Mouse (Mus musculus): ENCODE measurements around the gene 2310034G01Rik. TPM values are rescaled to one million over a fixed set of nuclear protein-coding genes. Genes with fewer than 3 reads are reported as not detected.
A peak's percentile ranks its signal among the peaks of the same experiment; 100 is the strongest.

Gene 2310034G01Rik
- polyA plus RNA-seq, 1 experiment from 2014 or later: 1.5 TPM

DNA sequence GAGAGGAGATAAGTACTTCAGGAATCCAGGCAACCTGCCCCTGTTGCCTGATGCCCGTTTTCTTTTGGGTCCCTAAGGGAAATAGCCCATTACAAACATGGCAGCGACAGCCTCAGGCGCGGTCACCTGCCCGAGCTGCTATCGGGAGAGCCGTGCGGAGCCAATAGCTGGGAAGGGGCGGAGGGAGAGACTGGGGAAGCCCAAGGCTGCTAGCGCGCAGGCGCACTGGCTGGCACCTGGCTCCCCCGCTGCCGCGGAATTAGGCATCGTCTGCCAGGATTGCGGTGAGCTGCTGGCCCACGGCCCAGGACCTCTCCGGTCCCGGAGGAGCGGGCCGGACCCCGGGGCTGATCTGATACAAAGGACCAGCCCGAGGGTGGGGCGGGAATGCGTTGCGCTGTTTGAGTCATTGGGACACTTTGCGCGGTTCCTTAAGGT, 6.6 kb upstream of the 2310034G01Rik start:
- Histone ChIP-seq H3K4me2 (peak overlapping the region; percentile 79), H3K36me3 (no peaks in the 10 kb centered on the region), H3K4me3 (peak overlapping the region; percentile 49), H3K9me3 (no peaks in the 10 kb centered on the region), H3K9ac (peak overlapping the region; percentile 65), H3K27me3 (peaks cover 35% of the 10 kb centered on the region), H3K4me1 (peaks cover 5% of the 10 kb centered on the region), H3K27ac (no peak overlapping the region)
- WGBS: under 1% methylated on average over 29 of the region's 29 CpGs
- ATAC-seq (ENCODE audit: insufficient number of reproducible peaks, insufficient read depth, low FRiP score, low TSS enrichment, low read depth): peak; percentile 69

DNA sequence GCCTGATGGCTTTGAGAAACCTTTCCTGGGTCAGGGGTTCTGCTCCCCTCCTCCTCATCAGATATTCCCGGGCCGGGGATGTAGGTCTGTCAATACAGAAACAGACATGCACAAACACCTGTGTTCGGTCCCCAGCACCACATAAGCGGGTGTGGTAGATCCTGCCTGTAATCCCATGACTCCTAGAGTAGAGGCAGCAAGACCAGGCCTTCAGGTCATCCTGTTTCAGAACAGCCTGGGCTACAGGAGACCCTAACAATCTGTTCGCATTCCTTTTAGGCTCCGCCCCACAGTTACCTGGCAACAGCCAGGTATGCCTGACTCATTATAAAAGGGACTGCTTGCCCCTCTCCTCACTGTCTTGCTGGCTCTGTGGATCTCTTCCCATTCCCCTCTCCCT, 552 bp downstream of the 2310034G01Rik start:
- peak overlapping the region; percentile 76 for H3K4me2 ChIP-seq
- WGBS: 21% methylated on average over 6 of the region's 6 CpGs
- no peaks in the 10 kb centered on the region for H3K36me3 ChIP-seq
- no peak for ATAC-seq (ENCODE audit: insufficient number of reproducible peaks, insufficient read depth, low FRiP score, low TSS enrichment, low read depth)
- H3K27me3 ChIP-seq: peaks cover 21% of the 10 kb centered on the region
- H3K27ac ChIP-seq: no peak overlapping the region
- peaks cover 15% of the 10 kb centered on the region for H3K4me1 ChIP-seq
- H3K4me3 ChIP-seq: peak overlapping the region; percentile 69
- H3K9ac ChIP-seq: peak overlapping the region; percentile 86
- H3K9me3 ChIP-seq: no peaks in the 10 kb centered on the region

DNA sequence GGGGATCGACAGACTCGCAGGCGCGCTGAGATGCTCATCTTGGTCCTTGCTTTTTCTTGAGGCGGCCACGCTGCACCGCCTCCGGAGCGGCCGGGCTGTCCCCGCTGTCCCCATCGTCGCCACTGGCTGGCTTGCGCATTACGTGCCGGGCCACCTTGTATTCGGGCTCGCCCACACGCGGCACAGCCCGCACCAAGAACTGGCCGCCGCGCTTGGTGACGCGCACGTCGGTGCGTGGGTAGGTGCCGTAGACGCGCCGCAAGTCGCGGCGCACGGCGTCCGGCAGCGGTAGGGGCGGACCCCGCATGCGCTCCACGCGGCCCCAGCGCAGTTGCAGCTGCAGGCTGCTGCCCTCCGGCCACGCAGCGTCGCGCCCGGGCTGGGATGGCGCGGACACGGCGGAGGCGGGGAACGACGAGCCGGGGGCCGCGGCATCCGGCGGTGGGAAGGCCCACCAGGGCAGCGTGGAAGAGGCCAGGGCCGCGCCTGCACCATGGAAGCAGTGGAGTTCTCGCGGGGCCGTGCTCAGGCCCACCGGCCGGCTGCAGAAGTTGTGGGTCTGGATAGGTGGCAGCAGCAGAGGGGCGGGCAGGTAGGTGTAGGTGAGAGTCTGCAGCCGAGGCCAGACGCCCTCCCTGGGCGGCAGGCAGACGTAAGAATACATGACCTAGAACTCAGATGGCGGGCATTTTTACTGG, 1.2 kb downstream of the 2310034G01Rik start:
- ATAC-seq (ENCODE audit: insufficient number of reproducible peaks, insufficient read depth, low FRiP score, low TSS enrichment, low read depth): peak; percentile 81
- peak overlapping the region; percentile 86 for H3K9ac ChIP-seq
- H3K27me3 ChIP-seq: peaks cover 26% of the 10 kb centered on the region
- WGBS: under 1% methylated on average over 78 of the region's 78 CpGs
- H3K4me3 ChIP-seq: peak overlapping the region; percentile 69
- peak overlapping the region; percentile 76 for H3K4me2 ChIP-seq
- peaks cover 15% of the 10 kb centered on the region for H3K4me1 ChIP-seq
- H3K27ac ChIP-seq: peak overlapping the region; percentile 72
- no peaks in the 10 kb centered on the region for H3K36me3 ChIP-seq
- no peaks in the 10 kb centered on the region for H3K9me3 ChIP-seq

DNA sequence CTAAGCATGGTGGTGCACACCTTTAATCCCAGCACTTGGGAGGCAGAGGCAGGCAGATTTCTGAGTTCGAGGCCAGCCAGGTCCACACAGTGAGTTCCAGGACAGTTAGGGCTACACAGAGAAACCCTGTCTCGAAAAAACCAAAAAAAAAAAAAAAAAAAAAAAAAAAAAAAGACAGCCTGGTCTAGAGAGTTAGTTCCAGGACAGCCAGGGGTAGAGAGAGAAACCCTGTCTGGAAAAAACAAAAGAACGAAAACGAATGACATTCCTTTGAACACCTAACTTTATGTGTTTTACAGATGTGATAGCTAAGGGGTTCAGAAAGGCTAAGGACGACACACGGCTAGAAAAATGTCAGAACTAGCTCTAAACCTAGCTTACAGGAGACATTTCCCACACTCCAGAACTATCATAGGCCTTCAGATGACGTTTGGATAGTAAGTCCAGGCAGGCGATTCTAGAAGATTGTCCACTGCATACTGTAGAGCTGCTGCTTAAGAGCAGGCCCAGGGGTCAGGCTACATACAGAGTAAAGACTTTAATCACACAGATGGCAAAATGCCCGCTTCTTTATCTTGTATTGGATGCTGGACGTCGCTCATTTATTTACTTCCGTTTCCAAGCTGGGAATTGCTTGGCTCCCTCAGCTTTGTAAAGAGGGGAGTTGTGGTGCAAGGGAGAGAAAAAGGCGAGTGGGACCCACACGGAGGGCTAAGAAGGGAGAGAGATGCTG, 2.0 kb downstream of the 2310034G01Rik start:
- no peak for ATAC-seq (ENCODE audit: insufficient number of reproducible peaks, insufficient read depth, low FRiP score, low TSS enrichment, low read depth)
- peak overlapping the region; percentile 69 for H3K4me3 ChIP-seq
- peak overlapping the region; percentile 72 for H3K27ac ChIP-seq
- no peaks in the 10 kb centered on the region for H3K9me3 ChIP-seq
- peak overlapping the region; percentile 86 for H3K9ac ChIP-seq
- H3K27me3 ChIP-seq: peaks cover 26% of the 10 kb centered on the region
- H3K36me3 ChIP-seq: no peaks in the 10 kb centered on the region
- H3K4me1 ChIP-seq: peaks cover 15% of the 10 kb centered on the region
- WGBS: 31% methylated on average over 14 of the region's 14 CpGs
- peak overlapping the region; percentile 76 for H3K4me2 ChIP-seq

DNA sequence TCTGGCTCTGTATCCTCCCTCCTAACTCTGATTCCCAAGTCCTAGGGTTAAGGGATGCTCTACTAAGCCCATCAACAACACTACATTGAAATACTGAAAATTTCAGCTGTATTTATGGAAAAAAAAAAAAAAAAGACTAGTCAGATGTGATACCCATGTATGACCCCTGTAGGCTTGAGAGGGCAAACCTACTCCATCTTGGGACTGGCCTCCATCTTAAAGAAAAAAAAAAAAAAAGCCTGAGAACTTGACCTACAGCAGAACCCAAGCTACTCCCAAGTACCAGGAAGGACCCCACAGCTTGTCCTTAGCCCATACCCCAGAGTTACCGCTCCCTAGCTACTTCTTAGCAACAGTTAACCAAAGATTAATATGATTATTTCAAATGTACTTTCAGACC, 3.0 kb downstream of the 2310034G01Rik start:
- WGBS: 97% methylated on average over 1 of the region's 1 CpGs
- no peak overlapping the region for H3K4me2 ChIP-seq
- no peak overlapping the region for H3K9ac ChIP-seq
- no peak overlapping the region for H3K4me3 ChIP-seq
- H3K27me3 ChIP-seq: peaks cover 26% of the 10 kb centered on the region
- no peaks in the 10 kb centered on the region for H3K9me3 ChIP-seq
- ATAC-seq (ENCODE audit: insufficient number of reproducible peaks, insufficient read depth, low FRiP score, low TSS enrichment, low read depth): no peak
- H3K4me1 ChIP-seq: peaks cover 15% of the 10 kb centered on the region
- H3K36me3 ChIP-seq: no peaks in the 10 kb centered on the region
- no peak overlapping the region for H3K27ac ChIP-seq

DNA sequence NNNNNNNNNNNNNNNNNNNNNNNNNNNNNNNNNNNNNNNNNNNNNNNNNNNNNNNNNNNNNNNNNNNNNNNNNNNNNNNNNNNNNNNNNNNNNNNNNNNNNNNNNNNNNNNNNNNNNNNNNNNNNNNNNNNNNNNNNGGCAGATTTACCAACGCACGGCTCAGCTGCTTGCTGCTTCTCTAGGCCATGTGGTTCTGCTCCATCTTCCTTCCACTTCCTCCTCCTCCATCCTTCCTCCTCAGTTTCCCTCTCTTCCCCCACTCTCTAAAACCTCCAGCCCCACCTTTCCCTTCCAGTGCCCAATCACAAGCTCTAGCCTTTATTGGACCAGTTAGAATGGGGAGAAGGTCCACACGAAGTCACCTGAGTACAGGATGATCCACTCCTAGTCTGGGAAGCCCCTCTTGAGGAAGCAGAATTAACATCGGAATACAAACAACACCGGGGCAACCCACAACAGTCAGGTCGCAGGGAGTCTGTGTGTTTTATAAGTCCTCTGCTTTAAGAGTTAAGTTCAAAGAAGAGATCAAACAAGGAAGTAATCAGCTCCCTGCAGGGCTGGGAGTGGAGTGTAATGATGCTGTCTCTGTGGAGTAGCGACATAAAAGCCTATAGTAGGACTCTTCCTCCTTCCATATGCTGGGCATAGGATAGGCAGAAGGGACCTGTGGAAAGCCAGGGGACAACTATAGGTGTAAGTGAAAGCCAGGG, 5.2 kb downstream of the 2310034G01Rik start:
- Histone ChIP-seq H3K4me2 (no peak overlapping the region), H3K27me3 (peaks cover 21% of the 10 kb centered on the region), H3K9ac (no peak overlapping the region), H3K27ac (no peak overlapping the region), H3K4me1 (peaks cover 11% of the 10 kb centered on the region), H3K4me3 (no peak overlapping the region), H3K9me3 (no peaks in the 10 kb centered on the region), H3K36me3 (no peaks in the 10 kb centered on the region)
- 26% methylated on average over 7 of the region's 7 CpGs for WGBS
- ATAC-seq (ENCODE audit: insufficient number of reproducible peaks, insufficient read depth, low FRiP score, low TSS enrichment, low read depth): no peak

DNA sequence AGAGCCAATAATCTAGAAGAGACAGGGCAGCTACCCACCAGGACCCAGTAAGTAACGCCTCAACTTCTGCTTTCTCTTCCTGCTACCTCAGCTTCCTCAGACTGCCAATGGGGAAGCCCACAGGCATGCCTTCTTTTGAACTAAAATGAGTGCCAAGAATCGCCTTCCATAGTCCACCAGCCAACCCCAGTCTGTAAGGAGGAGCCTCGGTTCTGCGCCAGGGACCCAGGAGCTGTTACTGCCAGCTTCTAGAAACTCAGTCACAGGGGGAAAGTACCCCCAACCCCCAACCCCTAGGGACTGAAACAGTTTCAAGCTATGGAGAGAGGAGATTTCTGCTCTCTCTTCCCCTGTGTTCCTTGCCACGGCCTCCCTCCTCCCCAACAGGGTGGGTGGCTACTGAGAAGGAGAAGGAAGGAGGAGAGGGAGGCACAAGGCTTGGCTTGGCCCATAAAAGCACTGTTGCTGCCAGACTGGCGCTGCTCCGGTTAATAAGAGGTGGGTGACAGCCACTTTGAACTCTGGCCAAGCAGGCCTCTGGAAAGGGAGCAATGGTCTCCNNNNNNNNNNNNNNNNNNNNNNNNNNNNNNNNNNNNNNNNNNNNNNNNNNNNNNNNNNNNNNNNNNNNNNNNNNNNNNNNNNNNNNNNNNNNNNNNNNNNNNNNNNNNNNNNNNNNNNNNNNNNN, 10.7 kb downstream of the 2310034G01Rik start:
- Histone ChIP-seq H3K4me2 (peak overlapping the region; percentile 50), H3K9me3 (no peaks in the 10 kb centered on the region), H3K36me3 (no peaks in the 10 kb centered on the region), H3K27me3 (peaks cover 3% of the 10 kb centered on the region), H3K9ac (0 out of 2 replicates have a peak overlapping the region, but pooled peaks have one; percentile 49), H3K4me1 (peaks cover 21% of the 10 kb centered on the region), H3K27ac (no peak overlapping the region), H3K4me3 (no peak overlapping the region)
- no peak for ATAC-seq (ENCODE audit: insufficient number of reproducible peaks, insufficient read depth, low FRiP score, low TSS enrichment, low read depth)
- 78% methylated on average over 7 of the region's 7 CpGs for WGBS

DNA sequence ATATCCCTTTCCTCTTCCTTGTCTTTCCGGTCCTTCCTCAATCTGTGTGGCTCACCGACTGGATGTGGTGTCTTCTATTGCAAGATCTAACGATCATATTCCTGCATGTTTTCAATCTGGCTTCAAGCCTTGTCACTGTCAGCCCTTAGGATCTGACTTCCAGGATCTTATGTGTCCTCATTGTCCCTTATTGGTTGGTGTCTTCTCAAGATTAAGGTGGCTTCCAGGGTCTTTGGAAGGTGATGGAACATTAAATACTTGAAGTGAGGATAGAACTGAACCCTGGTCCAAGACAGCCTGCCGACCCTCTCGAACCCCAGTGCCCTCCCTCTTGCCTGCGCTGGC, 11.2 kb downstream of the 2310034G01Rik start:
- H3K9me3 ChIP-seq: no peaks in the 10 kb centered on the region
- H3K9ac ChIP-seq: peak overlapping the region; percentile 49; the same call in 1 of the 2 replicates
- H3K36me3 ChIP-seq: no peaks in the 10 kb centered on the region
- H3K27me3 ChIP-seq: no peaks in the 10 kb centered on the region
- no peak for ATAC-seq (ENCODE audit: insufficient number of reproducible peaks, insufficient read depth, low FRiP score, low TSS enrichment, low read depth)
- no peak overlapping the region for H3K27ac ChIP-seq
- H3K4me2 ChIP-seq: peak overlapping the region; percentile 50
- whole genome bisulfite sequencing: 50% methylated on average over 6 of the region's 6 CpGs
- peaks cover 21% of the 10 kb centered on the region for H3K4me1 ChIP-seq
- peak overlapping the region; percentile 72 for H3K4me3 ChIP-seq

DNA sequence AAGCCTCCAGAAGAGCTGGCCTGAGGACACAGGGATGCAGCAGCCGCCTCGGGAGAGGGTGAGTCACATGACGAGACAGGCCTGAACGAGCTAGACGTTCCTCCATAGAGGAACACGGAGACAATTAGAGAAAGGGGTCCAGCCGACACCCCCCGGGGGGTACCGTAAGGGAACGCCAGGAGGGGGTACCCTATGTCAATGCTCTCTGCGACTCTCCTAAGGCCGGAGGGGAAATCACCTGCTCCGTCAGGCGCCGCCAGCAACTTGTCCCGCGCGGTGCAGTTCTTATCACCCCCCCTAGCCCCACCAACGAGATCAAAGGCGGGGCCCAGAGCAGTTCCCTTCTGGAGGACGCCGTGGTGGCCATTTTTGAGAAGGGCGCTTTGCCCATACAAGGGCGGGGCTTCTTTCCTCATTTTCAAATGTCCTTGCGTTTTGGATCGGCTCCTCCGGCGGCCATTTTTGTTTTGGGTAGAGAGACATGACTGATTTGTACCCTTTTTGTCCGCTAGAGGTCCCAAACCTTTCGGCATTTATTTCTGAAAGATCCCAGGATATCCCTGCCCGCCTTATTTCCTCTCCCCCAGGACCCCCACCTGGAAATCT, 11.7 kb downstream of the 2310034G01Rik start, which contains the start of gene Cuedc2:
Gene Cuedc2 (minus strand): TSS at position 372 of the 606 bp plus-strand sequence.
- Histone ChIP-seq H3K4me3 (peak within 1 kb of the TSS; percentile 72), H3K27ac (no peak within 1 kb of the TSS), H3K9me3 (no peaks in the 10 kb centered on the region), H3K27me3 (no peaks in the 10 kb centered on the region), H3K36me3 (no peaks in the 10 kb centered on the region), H3K9ac (peak within 1 kb of the TSS; percentile 82), H3K4me2 (peak within 1 kb of the TSS; percentile 78), H3K4me1 (peaks cover 21% of the 10 kb centered on the region)
- WGBS: under 1% methylated on average over 31 of the region's 31 CpGs
- peak; percentile 74 for ATAC-seq (ENCODE audit: insufficient number of reproducible peaks, insufficient read depth, low FRiP score, low TSS enrichment, low read depth)

DNA sequence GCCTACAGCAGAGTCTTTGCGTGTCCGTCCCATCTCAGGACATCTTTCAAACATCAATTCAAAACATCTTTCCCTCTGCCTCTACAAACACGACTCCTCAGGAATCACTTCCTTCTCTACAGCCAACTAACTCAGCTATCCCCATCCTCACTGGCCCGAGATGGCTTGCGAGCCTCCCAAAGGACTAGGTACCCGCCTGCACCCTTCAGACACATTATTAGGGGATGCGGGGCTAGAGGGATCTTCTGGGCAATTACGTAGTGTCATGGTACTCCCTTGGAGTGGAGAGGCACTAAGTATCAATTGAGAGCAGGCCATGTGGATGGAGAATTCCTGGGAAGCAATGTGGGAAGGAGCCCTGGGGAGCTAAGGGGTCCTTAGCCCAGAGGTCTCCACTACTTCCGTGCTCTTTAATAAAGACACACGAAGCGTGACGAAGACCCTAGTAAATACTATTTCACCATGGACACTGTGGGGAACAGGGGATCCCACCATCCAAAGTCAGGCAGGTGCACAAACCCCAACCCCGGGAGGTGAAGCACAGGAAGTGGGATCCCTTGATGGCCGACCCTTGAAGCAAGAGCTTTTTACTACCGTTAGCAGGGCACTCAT, 12.3 kb downstream of the 2310034G01Rik start:
- peak overlapping the region; percentile 82 for H3K9ac ChIP-seq
- peaks cover 21% of the 10 kb centered on the region for H3K4me1 ChIP-seq
- no peaks in the 10 kb centered on the region for H3K27me3 ChIP-seq
- H3K27ac ChIP-seq: no peak overlapping the region
- no peaks in the 10 kb centered on the region for H3K9me3 ChIP-seq
- H3K4me3 ChIP-seq: peak overlapping the region; percentile 72
- H3K4me2 ChIP-seq: peak overlapping the region; percentile 78
- H3K36me3 ChIP-seq: no peaks in the 10 kb centered on the region
- peak; percentile 17; the same call in 1 of the 2 replicates for ATAC-seq (ENCODE audit: insufficient number of reproducible peaks, insufficient read depth, low FRiP score, low TSS enrichment, low read depth)
- WGBS: 34% methylated on average over 15 of the region's 15 CpGs
